In the genomic region with DNA sequence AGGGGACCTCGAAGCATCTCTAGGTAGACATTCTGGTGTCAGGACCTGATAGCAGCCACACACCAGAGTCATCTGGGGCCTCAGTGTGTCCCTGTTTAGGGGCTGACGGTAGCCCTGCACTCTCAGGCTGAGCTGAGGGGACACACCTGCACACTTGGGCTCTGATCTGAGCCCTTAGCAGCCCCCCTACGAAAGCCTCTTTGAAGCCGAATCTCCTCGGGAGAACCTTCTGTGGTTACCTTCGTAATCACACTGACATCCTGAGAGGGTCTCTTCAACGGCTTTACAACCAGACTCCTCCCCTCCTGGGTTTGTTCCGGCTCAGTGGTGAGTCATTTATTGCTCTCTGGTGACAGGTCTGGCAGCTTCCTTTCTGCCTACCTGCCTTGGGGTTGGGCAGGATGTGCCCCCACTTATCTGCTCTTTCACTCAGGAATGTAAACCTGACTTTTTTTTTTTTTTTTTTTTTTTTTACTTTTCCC, we compare ENCODE assay signal across 7 mouse cellular contexts. TPM values are rescaled to one million over a fixed set of nuclear protein-coding genes. Genes with fewer than 3 reads are reported as not detected.
A peak's percentile ranks its signal among the peaks of the same experiment; 100 is the strongest.
DNase-seq lines count a peak whose midpoint lies in the region; ATAC-seq and TF ChIP-seq lines count a peak whose summit lies in the region.

No protein-coding gene starts in this region.

- WGBS in embryonic facial prominence, embryonic 15.5 days: 37% methylated on average over 8 of the region's 8 CpGs
- 8% methylated on average over 8 of the region's 8 CpGs for WGBS in liver, postnatal 0 days (ENCODE audit: insufficient replicate concordance)

- no peak for TF ChIP-seq CTCF in liver, postnatal 0 days (IDR thresholded peaks at IDR 0.05; ENCODE audit: low read depth)

- H3K4me1 ChIP-seq in embryonic facial prominence, embryonic 15.5 days: peaks cover 20% of the 10 kb centered on the region; the same call in 1 of the 2 replicates
- no peaks in the 10 kb centered on the region for H3K4me1 ChIP-seq in liver, postnatal 0 days (ENCODE audit: insufficient read depth)

- H3K9ac ChIP-seq in embryonic facial prominence, embryonic 15.5 days: no peak overlapping the region
- no peak overlapping the region for H3K9ac ChIP-seq in liver, postnatal 0 days (replicated peaks)

- no peaks in the 10 kb centered on the region for H3K9me3 ChIP-seq in embryonic facial prominence, embryonic 15.5 days (replicated peaks)
- no peaks in the 10 kb centered on the region for H3K9me3 ChIP-seq in liver, postnatal 0 days (ENCODE audit: low read length)

- peak overlapping the region; percentile 24; the same call in 1 of the 2 replicates for H3K27ac ChIP-seq in embryonic facial prominence, embryonic 15.5 days (replicated peaks)
- H3K27ac ChIP-seq in liver, postnatal 0 days (ENCODE audit: low read depth): no peak overlapping the region

- H3K36me3 ChIP-seq in embryonic facial prominence, embryonic 15.5 days: no peaks in the 10 kb centered on the region
- H3K36me3 ChIP-seq in liver, postnatal 0 days (replicated peaks; ENCODE audit: insufficient read depth, low read length): no peaks in the 10 kb centered on the region

- peak; percentile 53; the same call in 1 of the 2 replicates for ATAC-seq in embryonic facial prominence, embryonic 15.5 days (ENCODE audit: insufficient number of reproducible peaks, low FRiP score, low TSS enrichment, low read depth)
- no peak for ATAC-seq in liver, postnatal 0 days

- DNase-seq in urinary bladder, postnatal 14 days (ENCODE audit: low spot score): peak; percentile 68
- DNase-seq in urinary bladder, postnatal 10 days (ENCODE audit: low spot score): no peak
- DNase-seq in lung, postnatal 36 days: peak; percentile 70
- no peak for DNase-seq in liver, postnatal 0 days
- no peak for DNase-seq in urinary bladder, postnatal 4 days (ENCODE audit: low spot score in 2 of 2)
- no peak for DNase-seq in ovary, postnatal 10 days (ENCODE audit: low spot score)

- H3K4me3 ChIP-seq in embryonic facial prominence, embryonic 15.5 days (replicated peaks): no peak overlapping the region
- H3K4me3 ChIP-seq in liver, postnatal 0 days (ENCODE audit: low read depth, low read length): no peak overlapping the region

- no peak overlapping the region for H3K4me2 ChIP-seq in embryonic facial prominence, embryonic 15.5 days (replicated peaks)
- H3K4me2 ChIP-seq in liver, postnatal 0 days (ENCODE audit: low read depth, low read length): no peak overlapping the region

- no peaks in the 10 kb centered on the region for H3K27me3 ChIP-seq in embryonic facial prominence, embryonic 15.5 days
- H3K27me3 ChIP-seq in liver, postnatal 0 days (ENCODE audit: insufficient read depth, low read length): no peaks in the 10 kb centered on the region

- no peak for TF ChIP-seq EP300 in liver, postnatal 0 days (IDR thresholded peaks at IDR 0.05; ENCODE audit: low read depth)

RNA-seq across cellular contexts. Expression of a gene that starts 45.5 kb away (rescaled TPM):
- polyA plus RNA-seq in embryonic facial prominence, embryonic 15.5 days (2015; fragmentation: Nextera tagmentation; extraction: Ambion mirVana): 14.5 and 15.3 TPM in 2 replicates
- 0.34 and 0.45 TPM in 2 replicates for polyA plus RNA-seq in liver, postnatal 0 days (2015; fragmentation: Nextera tagmentation; extraction: Ambion mirVana)

Comparison
In these comparisons a context has a peak if more than half of its experiments do, and no peak if none do; other contexts are left out.
1. DNase-seq: peak in urinary bladder, postnatal 14 days (single experiment) and lung, postnatal 36 days (single experiment); none in urinary bladder, postnatal 10 days (single experiment), liver, postnatal 0 days (single experiment), urinary bladder, postnatal 4 days (0 of 2) and ovary, postnatal 10 days (single experiment).
2. RNA of a gene that starts 45.5 kb away (polyA plus RNA-seq): 14.5 to 15.3 TPM in embryonic facial prominence, embryonic 15.5 days; 0.34 to 0.45 TPM in liver, postnatal 0 days; every median in the first group is over 10 times any median in the second.